Mouse (Mus musculus): ENCODE results near the gene Zfp74. TPM values are rescaled to one million over a fixed set of nuclear protein-coding genes. Genes with fewer than 3 reads are reported as not detected.

Zfp74 gene
- polyA plus RNA-seq, 1 experiment from 2014 or later: 12.9 TPM

- Histone ChIP-seq H3K4me1 (ENCODE audit: control insufficient read depth, insufficient read depth, low read length) (no peaks in the 10 kb centered on the region), H3K27me3 (ENCODE audit: control insufficient read depth, insufficient read depth, low read length) (no peaks in the 10 kb centered on the region), H3K27ac (ENCODE audit: low read depth, low read length) (no peak overlapping the region), H3K36me3 (ENCODE audit: control insufficient read depth, insufficient read depth, low read length) (peaks cover 14% of the 10 kb centered on the region), H3K9ac (ENCODE audit: low read length) (no peak overlapping the region), H3K4me2 (ENCODE audit: low read depth) (no peak overlapping the region), H3K9me3 (ENCODE audit: control insufficient read depth, low read length) (no peaks in the 10 kb centered on the region), H3K4me3 (ENCODE audit: low read depth, low read length) (no peak overlapping the region)
- no peak for DNase-seq (ENCODE audit: low spot score)
- 88% methylated on average over 6 of the region's 6 CpGs for WGBS
- no peak for ATAC-seq (ENCODE audit: insufficient read depth, low FRiP score, low TSS enrichment)
Observed at GRCm38 (mm10) chr7:29938856-29939255, 15.0 kb downstream of the Zfp74 start.

- Histone ChIP-seq H3K9me3 (ENCODE audit: control insufficient read depth, low read length) (no peaks in the 10 kb centered on the region), H3K4me1 (ENCODE audit: control insufficient read depth, insufficient read depth, low read length) (no peaks in the 10 kb centered on the region), H3K4me3 (ENCODE audit: low read depth, low read length) (no peak overlapping the region), H3K27me3 (ENCODE audit: control insufficient read depth, insufficient read depth, low read length) (no peaks in the 10 kb centered on the region), H3K9ac (ENCODE audit: low read length) (no peak overlapping the region), H3K27ac (ENCODE audit: low read depth, low read length) (no peak overlapping the region), H3K4me2 (ENCODE audit: low read depth) (no peak overlapping the region), H3K36me3 (ENCODE audit: control insufficient read depth, insufficient read depth, low read length) (no peaks in the 10 kb centered on the region)
- DNase-seq (ENCODE audit: low spot score) (no peak), ATAC-seq (ENCODE audit: insufficient read depth, low FRiP score, low TSS enrichment) (no peak)
- 47% methylated on average over 2 of the region's 2 CpGs for WGBS
Observed at GRCm38 (mm10) chr7:29922780-29923179, 31.1 kb downstream of the Zfp74 start.

- ATAC-seq (ENCODE audit: insufficient read depth, low FRiP score, low TSS enrichment): no peak
- no peak overlapping the region for H3K4me2 ChIP-seq (ENCODE audit: low read depth)
- H3K9ac ChIP-seq (ENCODE audit: low read length): no peak overlapping the region
Observed at GRCm38 (mm10) chr7:29921439-29922093, 32.3 kb downstream of the Zfp74 start.

GRCm38 (mm10) chr7:29918062-29918453 is 35.8 kb downstream of the Zfp74 start:
- no peak for ATAC-seq (ENCODE audit: insufficient read depth, low FRiP score, low TSS enrichment)
- peaks cover 16% of the 10 kb centered on the region for H3K36me3 ChIP-seq (ENCODE audit: control insufficient read depth, insufficient read depth, low read length)
- H3K27me3 ChIP-seq (ENCODE audit: control insufficient read depth, insufficient read depth, low read length): no peaks in the 10 kb centered on the region
- H3K4me2 ChIP-seq (ENCODE audit: low read depth): no peak overlapping the region
- H3K4me3 ChIP-seq (ENCODE audit: low read depth, low read length): no peak overlapping the region
- no peak overlapping the region for H3K27ac ChIP-seq (ENCODE audit: low read depth, low read length)
- H3K9ac ChIP-seq (ENCODE audit: low read length): no peak overlapping the region
- H3K9me3 ChIP-seq (ENCODE audit: control insufficient read depth, low read length): no peaks in the 10 kb centered on the region
- WGBS: 82% methylated on average over 4 of the region's 4 CpGs
- H3K4me1 ChIP-seq (ENCODE audit: control insufficient read depth, insufficient read depth, low read length): no peaks in the 10 kb centered on the region
- no peak for DNase-seq (ENCODE audit: low spot score)

More at GRCm38 (mm10) chr7:29921439-29922093, 32.3 kb downstream of the Zfp74 start:
- Histone ChIP-seq H3K27me3 (ENCODE audit: control insufficient read depth, insufficient read depth, low read length) (no peaks in the 10 kb centered on the region), H3K4me3 (ENCODE audit: low read depth, low read length) (no peak overlapping the region), H3K36me3 (ENCODE audit: control insufficient read depth, insufficient read depth, low read length) (no peaks in the 10 kb centered on the region), H3K4me1 (ENCODE audit: control insufficient read depth, insufficient read depth, low read length) (no peaks in the 10 kb centered on the region), H3K9me3 (ENCODE audit: control insufficient read depth, low read length) (no peaks in the 10 kb centered on the region), H3K27ac (ENCODE audit: low read depth, low read length) (no peak overlapping the region)
- no peak for DNase-seq (ENCODE audit: low spot score)
- 84% methylated on average over 6 of the region's 6 CpGs for WGBS

- Histone ChIP-seq H3K27ac (ENCODE audit: low read depth, low read length) (no peak overlapping the region), H3K4me3 (ENCODE audit: low read depth, low read length) (no peak overlapping the region), H3K36me3 (ENCODE audit: control insufficient read depth, insufficient read depth, low read length) (peaks cover 16% of the 10 kb centered on the region), H3K9ac (ENCODE audit: low read length) (no peak overlapping the region), H3K27me3 (ENCODE audit: control insufficient read depth, insufficient read depth, low read length) (no peaks in the 10 kb centered on the region), H3K9me3 (ENCODE audit: control insufficient read depth, low read length) (no peaks in the 10 kb centered on the region), H3K4me1 (ENCODE audit: control insufficient read depth, insufficient read depth, low read length) (no peaks in the 10 kb centered on the region), H3K4me2 (ENCODE audit: low read depth) (no peak overlapping the region)
- WGBS: 40% methylated on average over 6 of the region's 6 CpGs
- DNase-seq (ENCODE audit: low spot score) (no peak), ATAC-seq (ENCODE audit: insufficient read depth, low FRiP score, low TSS enrichment) (no peak)
Observed at GRCm38 (mm10) chr7:29917371-29918061, 36.4 kb downstream of the Zfp74 start.

GRCm38 (mm10) chr7:29912172-29912571 is 41.7 kb downstream of the Zfp74 start:
- ATAC-seq (ENCODE audit: insufficient read depth, low FRiP score, low TSS enrichment) (no peak), DNase-seq (ENCODE audit: low spot score) (no peak)
- H3K36me3 ChIP-seq (ENCODE audit: control insufficient read depth, insufficient read depth, low read length): peaks cover 23% of the 10 kb centered on the region
- no peaks in the 10 kb centered on the region for H3K27me3 ChIP-seq (ENCODE audit: control insufficient read depth, insufficient read depth, low read length)
- H3K27ac ChIP-seq (ENCODE audit: low read depth, low read length): no peak overlapping the region
- no peak overlapping the region for H3K9ac ChIP-seq (ENCODE audit: low read length)
- H3K4me2 ChIP-seq (ENCODE audit: low read depth): no peak overlapping the region
- WGBS: 93% methylated on average over 13 of the region's 13 CpGs
- H3K4me1 ChIP-seq (ENCODE audit: control insufficient read depth, insufficient read depth, low read length): peaks cover 4% of the 10 kb centered on the region; the same call in 1 of the 2 replicates
- no peaks in the 10 kb centered on the region for H3K9me3 ChIP-seq (ENCODE audit: control insufficient read depth, low read length)
- no peak overlapping the region for H3K4me3 ChIP-seq (ENCODE audit: low read depth, low read length)

GRCm38 (mm10) chr7:29910252-29910651 is 43.6 kb downstream of the Zfp74 start:
- peaks cover 21% of the 10 kb centered on the region for H3K36me3 ChIP-seq (ENCODE audit: control insufficient read depth, insufficient read depth, low read length)
- no peaks in the 10 kb centered on the region for H3K27me3 ChIP-seq (ENCODE audit: control insufficient read depth, insufficient read depth, low read length)
- H3K27ac ChIP-seq (ENCODE audit: low read depth, low read length): no peak overlapping the region
- H3K4me3 ChIP-seq (ENCODE audit: low read depth, low read length): no peak overlapping the region
- no peak for ATAC-seq (ENCODE audit: insufficient read depth, low FRiP score, low TSS enrichment)
- peaks cover 4% of the 10 kb centered on the region; the same call in 1 of the 2 replicates for H3K4me1 ChIP-seq (ENCODE audit: control insufficient read depth, insufficient read depth, low read length)
- no peak overlapping the region for H3K4me2 ChIP-seq (ENCODE audit: low read depth)
- no peak for DNase-seq (ENCODE audit: low spot score)
- no peaks in the 10 kb centered on the region for H3K9me3 ChIP-seq (ENCODE audit: control insufficient read depth, low read length)
- WGBS: 65% methylated on average over 2 of the region's 2 CpGs
- H3K9ac ChIP-seq (ENCODE audit: low read length): no peak overlapping the region

- H3K4me3 ChIP-seq (ENCODE audit: low read depth, low read length): peak within 1 kb of the TSS; percentile 53
- peaks cover 4% of the 10 kb centered on the region; the same call in 1 of the 2 replicates for H3K4me1 ChIP-seq (ENCODE audit: control insufficient read depth, insufficient read depth, low read length)
- H3K27me3 ChIP-seq (ENCODE audit: control insufficient read depth, insufficient read depth, low read length): no peaks in the 10 kb centered on the region
- WGBS: 1% methylated on average over 33 of the region's 33 CpGs
- H3K36me3 ChIP-seq (ENCODE audit: control insufficient read depth, insufficient read depth, low read length): peaks cover 7% of the 10 kb centered on the region
- H3K9ac ChIP-seq (ENCODE audit: low read length): peak within 1 kb of the TSS; percentile 67
- DNase-seq (ENCODE audit: low spot score) (peak; percentile 93), ATAC-seq (ENCODE audit: insufficient read depth, low FRiP score, low TSS enrichment) (peak; percentile 82)
- no peaks in the 10 kb centered on the region for H3K9me3 ChIP-seq (ENCODE audit: control insufficient read depth, low read length)
- H3K27ac ChIP-seq (ENCODE audit: low read depth, low read length): 0 out of 2 replicates have a peak within 1 kb of the TSS, but pooled peaks have one; percentile 93
- peak within 1 kb of the TSS; percentile 63 for H3K4me2 ChIP-seq (ENCODE audit: low read depth)
Observed at GRCm38 (mm10) chr7:29908130-29908950, 45.5 kb downstream of the Zfp74 start, which contains the start of gene Zfp383. Zfp383 (plus strand) TSS chr7:29908223.
